Mouse (Mus musculus) kidney, embryonic 16.5 days (tissue): ENCODE measurements around the gene Ntn4. TPM values are rescaled to one million over a fixed set of nuclear protein-coding genes. Genes with fewer than 3 reads are reported as not detected.

Experiments used
- ATAC-seq: fragments of 200-750 bp; cut with Nextera tagmentation; 2 replicates; pipeline ENCODE4 v1.8.0; 2017; ENCODE audit warnings: moderate TSS enrichment; ENCODE audit not compliant: low FRiP score, low TSS enrichment
- H3K27ac ChIP-seq: fragments of 300-500 bp; sonication (generic); 2 replicates; pipeline ENCODE4 v1.5.1; 2014; ENCODE audit warnings: low read length
- H3K27me3 ChIP-seq: fragments of 300-500 bp; sonication (generic); 2 replicates; pipeline ENCODE4 v1.6.1; 2014; ENCODE audit warnings: low read length, control low read depth, mixed read lengths; ENCODE audit not compliant: insufficient read depth
- H3K36me3 ChIP-seq: fragments of 300-500 bp; sonication (generic); 2 replicates; pipeline ENCODE4 v1.6.1; 2014; ENCODE audit warnings: low read length, control low read depth, mixed read lengths; ENCODE audit not compliant: insufficient read depth
- H3K4me1 ChIP-seq: fragments of 300-500 bp; sonication (generic); 2 replicates; pipeline ENCODE4 v1.6.1; 2014; ENCODE audit warnings: low read length, control low read depth, mixed read lengths; ENCODE audit not compliant: insufficient read depth
- H3K4me2 ChIP-seq: fragments of 300-500 bp; sonication (generic); replicated peaks from 2 replicates; pipeline ENCODE4 v1.6.1; 2014; ENCODE audit warnings: low read depth, low read length
- H3K4me3 ChIP-seq: fragments of 300-500 bp; sonication (generic); 2 replicates; pipeline ENCODE4 v1.5.1; 2014; ENCODE audit warnings: mild to moderate bottlenecking, low read length
- H3K9ac ChIP-seq: fragments of 300-500 bp; sonication (generic); replicated peaks from 2 replicates; pipeline ENCODE4 v1.6.1; 2014; ENCODE audit warnings: low read length
- H3K9me3 ChIP-seq: fragments of 300-500 bp; sonication (generic); 2 replicates; pipeline ENCODE4 v1.6.1; 2016; ENCODE audit warnings: low read length, control low read depth
- WGBS: fragments of 180-500 bp; shearing (Covaris S2); extraction: QIAGEN DNeasy Blood & Tissue Kit; methylation state at CpG from one replicate; pipeline ENCODE4 v1.1.7; 2014; 5-methylcytosine and 5-hydroxymethylcytosine counted together
- polyA plus RNA-seq: library from polyadenylated mRNA; unstranded; fragments of >200 nt; fragmentation: Nextera tagmentation; extraction: Ambion mirVana; gene quantifications from 2 replicates; pipeline ENCODE4 v1.2.1, GENCODE M21; 2015

Gene Ntn4
- polyA plus RNA-seq, 1 experiment from 2014 or later = 0.59 TPM

- WGBS = 29% methylated on average over 5 of the region's 5 CpGs
- H3K9ac ChIP-seq = no peak overlapping the region
- no peak overlapping the region for H3K4me2 ChIP-seq
- no peak for ATAC-seq
- H3K27me3 ChIP-seq = no peaks in the 10 kb centered on the region
- no peaks in the 10 kb centered on the region for H3K36me3 ChIP-seq
- H3K4me3 ChIP-seq = no peak overlapping the region
- no peak overlapping the region for H3K27ac ChIP-seq
- peaks cover 2% of the 10 kb centered on the region; the same call in 1 of the 2 replicates for H3K9me3 ChIP-seq
- no peaks in the 10 kb centered on the region for H3K4me1 ChIP-seq
These were observed 122.6 kb downstream of the Ntn4 start for GRCm38 (mm10) chr10:93763074-93763473.

GRCm38 (mm10) chr10:93766221-93766620 is 125.7 kb downstream of the Ntn4 start:
- peaks cover 2% of the 10 kb centered on the region; the same call in 1 of the 2 replicates for H3K9me3 ChIP-seq
- H3K36me3 ChIP-seq = no peaks in the 10 kb centered on the region
- no peak overlapping the region for H3K4me3 ChIP-seq
- no peak for ATAC-seq
- no peak overlapping the region for H3K27ac ChIP-seq
- no peaks in the 10 kb centered on the region for H3K4me1 ChIP-seq
- H3K9ac ChIP-seq = no peak overlapping the region
- WGBS = 86% methylated on average over 5 of the region's 5 CpGs
- H3K4me2 ChIP-seq = no peak overlapping the region
- no peaks in the 10 kb centered on the region for H3K27me3 ChIP-seq

GRCm38 (mm10) chr10:93767245-93767644 is 126.8 kb downstream of the Ntn4 start:
- no peak for ATAC-seq
- H3K27me3 ChIP-seq = no peaks in the 10 kb centered on the region
- peaks cover 2% of the 10 kb centered on the region; the same call in 1 of the 2 replicates for H3K9me3 ChIP-seq
- H3K36me3 ChIP-seq = no peaks in the 10 kb centered on the region
- no peaks in the 10 kb centered on the region for H3K4me1 ChIP-seq
- no peak overlapping the region for H3K27ac ChIP-seq
- H3K9ac ChIP-seq = no peak overlapping the region
- H3K4me2 ChIP-seq = no peak overlapping the region
- WGBS = 71% methylated on average over 5 of the region's 5 CpGs
- H3K4me3 ChIP-seq = no peak overlapping the region

GRCm38 (mm10) chr10:93768222-93768621 is 127.7 kb downstream of the Ntn4 start:
- H3K9me3 ChIP-seq = no peaks in the 10 kb centered on the region; the same call in 1 of the 2 replicates
- no peak overlapping the region for H3K4me3 ChIP-seq
- H3K4me1 ChIP-seq = no peaks in the 10 kb centered on the region
- H3K27me3 ChIP-seq = no peaks in the 10 kb centered on the region
- ATAC-seq = no peak
- H3K9ac ChIP-seq = no peak overlapping the region
- WGBS = 67% methylated on average over 9 of the region's 9 CpGs
- H3K4me2 ChIP-seq = no peak overlapping the region
- no peak overlapping the region for H3K27ac ChIP-seq
- no peaks in the 10 kb centered on the region for H3K36me3 ChIP-seq

- Histone ChIP-seq H3K4me3 (no peak overlapping the region), H3K4me1 (no peaks in the 10 kb centered on the region), H3K9me3 (no peaks in the 10 kb centered on the region), H3K27me3 (no peaks in the 10 kb centered on the region), H3K4me2 (no peak overlapping the region), H3K9ac (no peak overlapping the region), H3K36me3 (no peaks in the 10 kb centered on the region), H3K27ac (no peak overlapping the region)
- ATAC-seq = no peak
- WGBS = 40% methylated on average over 9 of the region's 9 CpGs
These were observed 131.5 kb downstream of the Ntn4 start for GRCm38 (mm10) chr10:93771931-93772465.

GRCm38 (mm10) chr10:93772492-93772891 is 132.0 kb downstream of the Ntn4 start:
- Histone ChIP-seq H3K9me3 (no peaks in the 10 kb centered on the region), H3K9ac (no peak overlapping the region), H3K4me1 (no peaks in the 10 kb centered on the region), H3K27ac (no peak overlapping the region), H3K4me3 (no peak overlapping the region), H3K36me3 (no peaks in the 10 kb centered on the region), H3K27me3 (no peaks in the 10 kb centered on the region), H3K4me2 (no peak overlapping the region)
- WGBS = 82% methylated on average over 3 of the region's 3 CpGs
- no peak for ATAC-seq

GRCm38 (mm10) chr10:93776731-93777151 is 136.3 kb downstream of the Ntn4 start:
- H3K9ac ChIP-seq = no peak overlapping the region
- 30% methylated on average over 5 of the region's 5 CpGs for WGBS
- ATAC-seq = no peak
- no peak overlapping the region for H3K27ac ChIP-seq
- H3K9me3 ChIP-seq = no peaks in the 10 kb centered on the region
- no peaks in the 10 kb centered on the region for H3K27me3 ChIP-seq
- H3K4me1 ChIP-seq = no peaks in the 10 kb centered on the region
- H3K4me2 ChIP-seq = no peak overlapping the region
- H3K4me3 ChIP-seq = no peak overlapping the region
- no peaks in the 10 kb centered on the region for H3K36me3 ChIP-seq

GRCm38 (mm10) chr10:93777372-93777771 is 136.9 kb downstream of the Ntn4 start:
- H3K9ac ChIP-seq = no peak overlapping the region
- no peaks in the 10 kb centered on the region for H3K9me3 ChIP-seq
- H3K4me3 ChIP-seq = no peak overlapping the region
- no peak for ATAC-seq
- H3K4me1 ChIP-seq = no peaks in the 10 kb centered on the region
- H3K27ac ChIP-seq = no peak overlapping the region
- no peaks in the 10 kb centered on the region for H3K27me3 ChIP-seq
- no peaks in the 10 kb centered on the region for H3K36me3 ChIP-seq
- H3K4me2 ChIP-seq = no peak overlapping the region
- 47% methylated on average over 7 of the region's 7 CpGs for WGBS

GRCm38 (mm10) chr10:93783216-93784013 is 142.9 kb downstream of the Ntn4 start:
- H3K36me3 ChIP-seq = no peaks in the 10 kb centered on the region
- no peak for ATAC-seq
- H3K9me3 ChIP-seq = no peaks in the 10 kb centered on the region
- WGBS = 78% methylated on average over 15 of the region's 15 CpGs
- no peaks in the 10 kb centered on the region for H3K4me1 ChIP-seq
- no peak overlapping the region for H3K4me2 ChIP-seq
- no peak overlapping the region for H3K9ac ChIP-seq
- no peaks in the 10 kb centered on the region for H3K27me3 ChIP-seq
- H3K4me3 ChIP-seq = no peak overlapping the region
- H3K27ac ChIP-seq = no peak overlapping the region
